Mouse (Mus musculus): ENCODE data around the gene Cwc25.

DNA sequence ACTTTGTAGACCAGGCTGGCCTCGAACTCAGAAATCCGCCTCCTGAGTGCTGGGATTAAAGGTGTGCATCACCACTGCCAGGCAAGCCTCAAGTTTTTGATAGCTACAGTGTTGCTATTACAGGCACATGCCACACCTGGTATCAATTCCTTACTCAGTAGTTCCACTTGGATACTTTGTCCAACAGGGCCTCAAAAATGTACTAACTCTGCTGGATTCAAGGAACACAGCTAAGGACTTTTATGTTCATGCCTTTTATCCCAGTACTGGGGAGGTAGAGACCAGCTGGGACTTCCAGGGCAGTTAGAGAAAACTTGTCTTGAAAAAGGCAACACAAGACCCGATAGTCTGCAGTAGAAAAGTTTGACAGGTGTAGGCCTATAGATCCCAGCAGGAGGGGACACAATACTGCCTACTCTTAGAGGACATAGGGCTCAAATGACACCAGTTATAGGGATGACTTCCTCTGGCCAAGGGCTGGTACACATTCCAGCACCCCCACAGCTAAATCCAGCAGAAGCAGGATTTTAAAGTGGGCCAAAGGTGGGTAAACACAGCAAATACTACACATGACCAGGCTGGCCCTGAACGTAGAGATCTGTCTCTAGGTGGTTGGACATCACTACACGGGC is 10.3 kb upstream of the Cwc25 start:
- TF ChIP-seq CTCF (IDR thresholded peaks at IDR 0.05; ENCODE audit: borderline replicate concordance, extremely low read depth, insufficient read depth, insufficient read length) (no peak), POLR2A (IDR thresholded peaks at IDR 0.05; ENCODE audit: borderline replicate concordance, extremely low read depth, insufficient read depth, insufficient read length, poor library complexity, severe bottlenecking) (no peak)

Data from brain, embryonic 14.5 days (tissue).